Mouse (Mus musculus) frontal cortex, postnatal 10 days (tissue): ENCODE measurements at regions not wholly inside any gene's neighbourhood (a gene's known extent, or its start where the extent isn't known, plus 50 kb on each side); places are given as distances from the start of the nearest gene placed in this dataset.

Experiments used
- DNase-seq, 2 experiments: peaks; one replicate each; pipeline ENCODE4 v3.0.0; 2022; ENCODE audit warnings: low spot score in 2 of 2, mixed read lengths in 1 of 2

- DNase-seq, result no peak
Observed at GRCm38 (mm10) chr2:78972288-78973117, 104.6 kb downstream of the Ube2e3 start.

GRCm38 (mm10) chr2:78973811-78974210 is 105.9 kb downstream of the Ube2e3 start:
- no peak for DNase-seq

- no peak for DNase-seq
Observed at GRCm38 (mm10) chr2:78974683-78975392, 106.9 kb downstream of the Ube2e3 start.

DNA sequence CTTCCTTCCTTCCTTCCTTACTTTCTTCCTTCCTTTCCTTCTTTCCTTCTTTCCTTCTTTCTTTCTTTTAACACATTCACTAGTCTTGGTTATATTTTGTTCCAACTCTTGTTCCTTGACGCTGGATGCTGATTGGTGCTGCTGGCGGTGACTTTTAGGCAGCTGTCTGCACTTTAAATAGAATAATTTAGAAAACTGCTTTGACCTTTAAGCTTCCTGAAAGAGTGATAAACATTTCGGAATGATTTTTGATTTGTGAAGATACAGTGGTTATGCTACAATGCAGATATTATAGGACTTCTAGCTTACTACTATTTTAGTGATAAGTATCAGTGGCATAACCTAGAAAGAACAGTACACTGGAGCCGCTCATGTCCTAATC is 107.5 kb downstream of the Ube2e3 start:
- no peak for DNase-seq

GRCm38 (mm10) chr2:78976084-78976483 is 108.2 kb downstream of the Ube2e3 start:
- DNase-seq, result no peak

GRCm38 (mm10) chr2:78977632-78978397 is 109.9 kb downstream of the Ube2e3 start:
- DNase-seq, result no peak

GRCm38 (mm10) chr2:78980019-78980418 is 112.1 kb downstream of the Ube2e3 start:
- DNase-seq, result no peak

DNA sequence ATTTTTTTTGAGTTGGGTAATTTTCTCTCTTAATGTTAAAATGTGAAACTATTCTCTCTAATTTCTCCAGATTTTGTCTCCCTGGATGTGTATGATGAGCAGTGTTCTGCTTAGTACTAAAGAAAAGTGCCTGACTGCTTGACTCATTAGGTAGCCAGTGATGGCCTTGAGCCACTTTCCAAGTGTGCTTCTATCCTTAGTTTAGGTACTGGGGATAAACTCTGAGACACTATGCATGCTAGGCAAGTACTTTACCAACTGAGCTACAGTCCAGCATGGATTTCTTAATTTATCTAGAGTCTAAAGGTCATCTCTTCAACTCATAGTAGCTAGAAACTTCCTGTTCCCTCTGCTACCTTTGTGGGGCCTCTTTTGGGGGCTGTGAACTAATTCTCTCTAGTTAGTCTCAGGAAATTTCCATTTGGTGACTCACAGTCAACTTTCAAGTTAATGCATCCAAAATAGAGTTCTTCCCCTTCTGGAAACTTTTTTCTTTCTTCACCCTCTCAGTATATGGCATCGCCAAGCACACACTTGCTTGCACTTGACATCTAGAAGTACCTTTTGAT is 112.8 kb downstream of the Ube2e3 start:
- DNase-seq, result no peak

DNA sequence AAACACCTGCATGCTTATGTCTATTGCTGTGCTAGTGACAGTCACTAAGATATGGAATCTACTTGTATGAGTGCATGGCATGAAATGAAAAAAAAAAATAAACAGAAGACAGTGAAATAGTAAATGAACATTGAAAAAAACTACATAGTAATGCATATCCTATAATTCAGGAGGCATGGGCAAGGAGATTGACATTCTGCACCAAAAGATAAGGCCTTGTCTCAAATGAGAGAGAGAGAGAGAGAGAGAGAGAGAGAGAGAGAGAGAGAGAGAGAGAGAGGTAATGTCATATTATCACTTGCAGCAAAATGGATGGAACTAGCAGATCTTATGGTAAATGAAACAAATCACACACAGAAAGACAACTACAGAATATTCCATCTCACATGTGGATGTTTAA is 115.4 kb downstream of the Ube2e3 start:
- DNase-seq, result no peak

DNA sequence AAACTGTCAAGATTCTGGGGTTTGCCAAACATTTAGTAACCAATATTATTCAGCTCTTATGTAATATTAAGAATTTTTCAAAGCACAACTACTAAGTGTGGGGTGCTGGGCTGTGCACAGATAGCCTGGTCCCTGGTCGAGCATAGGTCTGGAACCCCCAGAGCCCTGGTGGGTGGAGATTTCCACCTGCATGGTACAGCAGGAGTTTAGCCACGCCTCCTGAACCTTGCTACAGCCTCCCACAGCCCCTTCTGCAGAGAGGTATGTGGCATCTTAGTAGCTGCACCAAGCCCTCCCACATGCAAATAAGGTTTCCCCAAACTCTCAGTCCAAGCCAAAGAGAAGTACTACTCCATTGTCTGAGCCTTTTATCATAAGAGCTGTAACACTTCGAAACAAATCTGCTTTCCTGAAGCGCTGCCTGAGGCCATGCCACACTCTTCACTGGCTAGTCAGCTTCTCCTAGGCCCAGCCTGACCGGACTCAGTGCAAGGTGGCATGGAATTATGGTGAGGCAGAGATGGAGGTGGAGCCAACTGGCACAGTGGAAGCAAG is 116.1 kb downstream of the Ube2e3 start:
- DNase-seq, result no peak

- DNase-seq, result peak in 1 of 2 experiments; percentile 9
Observed at GRCm38 (mm10) chr2:78986984-78987383, 119.1 kb downstream of the Ube2e3 start.

- DNase-seq, result no peak
Observed at GRCm38 (mm10) chr2:78987388-78987787, 119.5 kb downstream of the Ube2e3 start.

- DNase-seq, result no peak
Observed at GRCm38 (mm10) chr2:78988224-78988623, 120.3 kb downstream of the Ube2e3 start.

- DNase-seq, result no peak
Observed at GRCm38 (mm10) chr2:78994800-78995555, 127.1 kb downstream of the Ube2e3 start.

GRCm38 (mm10) chr2:78998637-78999036 is 130.7 kb downstream of the Ube2e3 start:
- DNase-seq, result no peak

GRCm38 (mm10) chr2:78999410-78999809 is 131.5 kb downstream of the Ube2e3 start:
- no peak for DNase-seq

GRCm38 (mm10) chr2:79004862-79005261 is 136.9 kb downstream of the Ube2e3 start:
- no peak for DNase-seq

GRCm38 (mm10) chr2:79008642-79009041 is 140.7 kb downstream of the Ube2e3 start:
- DNase-seq, result no peak

GRCm38 (mm10) chr2:79009791-79010190 is 141.9 kb downstream of the Ube2e3 start:
- DNase-seq, result no peak

- DNase-seq, result no peak
Observed at GRCm38 (mm10) chr2:79010273-79010672, 142.3 kb downstream of the Ube2e3 start.
